Mouse (Mus musculus) heart, postnatal 25 days (tissue): Measurements from ENCODE around the gene Npas3. TPM values are rescaled to one million over a fixed set of nuclear protein-coding genes. Genes with fewer than 3 reads are reported as not detected.

Source experiments
- DNase-seq: peaks from one replicate; pipeline ENCODE4 v3.0.0; 2022; ENCODE audit warnings: low spot score
- intact Hi-C: fragments of 180-260 bp; cut with DNase I; formaldehyde crosslinking; loops from one replicate; pipeline ENCODE4 v1.15.1; 2025
- total RNA-seq, 2 experiments: library from RNA; stranded (reverse); gene quantifications; 2 replicates each; pipeline ENCODE4 v1.2.3; 2021

Npas3 gene
- total RNA-seq, 2 experiments from 2014 or later = 0.18 to 1.5 TPM

- no peak for DNase-seq
- intact Hi-C loops = no loop called here
Measured at GRCm38 (mm10) chr12:53664084-53664483, 415.6 kb downstream of the Npas3 start.

- intact Hi-C loops = no loop called here
- no peak for DNase-seq
Measured at GRCm38 (mm10) chr12:53671846-53672245, 423.4 kb downstream of the Npas3 start.

GRCm38 (mm10) chr12:53677091-53677630 lies 428.7 kb downstream of the Npas3 start:
- intact Hi-C loops = no loop called here
- no peak for DNase-seq

DNA sequence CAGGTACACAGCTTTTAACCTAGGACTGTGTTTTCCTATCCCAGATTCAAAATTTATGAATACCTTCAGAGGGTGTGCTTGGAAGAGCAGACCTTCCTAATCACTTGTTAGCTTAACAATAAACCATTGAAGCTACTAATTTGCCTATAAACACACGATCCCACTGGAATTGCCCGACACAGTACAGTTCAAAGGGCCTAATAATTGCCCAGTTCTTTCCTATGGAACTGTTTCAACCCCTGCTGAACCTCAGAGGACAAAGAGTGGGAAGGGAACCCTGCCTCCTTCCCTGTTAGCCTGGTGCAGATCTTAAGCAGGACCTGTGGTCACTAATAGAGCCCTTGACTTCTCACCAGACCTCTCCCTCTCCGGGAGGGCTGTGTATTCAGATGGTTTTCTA lies 429.7 kb downstream of the Npas3 start:
- no peak for DNase-seq
- intact Hi-C loops = no loop called here

DNA sequence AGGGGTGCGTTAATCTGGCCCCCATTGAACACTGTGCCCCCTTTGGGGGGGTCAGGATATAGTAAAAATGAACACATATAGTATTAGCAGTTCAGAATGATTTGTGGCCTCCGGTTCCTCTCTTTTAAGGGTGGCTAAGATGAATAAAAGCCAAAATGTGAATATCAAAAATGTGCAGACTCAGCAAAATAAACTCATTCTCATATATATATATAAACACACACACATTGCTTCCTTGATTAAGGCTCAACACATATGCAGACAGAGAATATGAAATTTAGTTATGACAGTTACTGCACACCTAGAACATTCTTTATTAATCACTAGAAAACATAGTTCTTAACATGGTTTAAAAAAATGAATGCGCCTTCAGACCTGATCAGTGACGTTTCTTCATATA lies 430.7 kb downstream of the Npas3 start:
- intact Hi-C loops = no loop called here
- DNase-seq = no peak

DNA sequence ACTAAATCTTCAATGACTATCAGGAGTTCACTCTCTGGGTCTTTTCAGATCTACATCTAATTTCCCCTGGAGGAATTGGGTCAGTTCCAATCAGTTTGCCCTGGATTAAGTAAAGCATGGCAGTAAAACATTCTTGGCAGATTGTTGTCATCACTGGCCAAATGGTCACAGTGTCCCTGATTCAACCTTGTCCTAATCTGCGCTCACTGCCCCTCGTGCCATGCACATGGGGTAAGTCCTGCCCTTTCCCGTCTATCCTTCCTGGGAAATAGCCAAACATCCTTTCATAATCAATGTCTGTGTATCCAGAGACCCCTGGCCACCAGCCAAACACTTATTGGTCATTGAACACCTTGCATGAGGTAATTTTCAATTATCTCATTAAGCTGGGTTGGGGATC lies 432.0 kb downstream of the Npas3 start:
- DNase-seq = no peak
- intact Hi-C loops = no loop called here

GRCm38 (mm10) chr12:53682036-53682435 lies 433.6 kb downstream of the Npas3 start:
- intact Hi-C loops = no loop called here

GRCm38 (mm10) chr12:53692471-53692870 lies 444.0 kb downstream of the Npas3 start:
- intact Hi-C loops = no loop called here
- DNase-seq = no peak

More at GRCm38 (mm10) chr12:53682036-53682435, 433.6 kb downstream of the Npas3 start:
- no peak for DNase-seq

- intact Hi-C loops = no loop called here
Measured at GRCm38 (mm10) chr12:53694346-53694745, 445.9 kb downstream of the Npas3 start.

DNA sequence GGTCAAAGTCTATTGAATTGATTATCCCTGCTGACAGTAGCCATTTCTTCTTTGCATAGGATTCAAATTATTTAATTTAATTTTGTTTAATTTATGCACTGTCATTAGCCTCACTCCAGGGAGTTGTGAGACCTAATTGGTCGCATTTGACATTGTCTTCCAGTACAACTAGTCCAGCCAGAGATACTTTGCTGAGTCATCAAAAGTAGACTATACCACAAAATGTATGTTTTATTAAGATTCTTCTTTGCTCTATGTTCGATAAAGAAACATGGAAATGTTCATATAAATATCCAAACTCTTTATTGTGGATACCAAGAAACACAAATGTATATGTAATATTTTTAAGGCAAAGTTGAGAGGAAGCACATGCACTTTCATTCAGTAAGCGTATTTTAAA lies 446.8 kb downstream of the Npas3 start:
- intact Hi-C loops = no loop called here
- no peak for DNase-seq

More at GRCm38 (mm10) chr12:53694346-53694745, 445.9 kb downstream of the Npas3 start:
- DNase-seq = no peak

- DNase-seq = no peak
- intact Hi-C loops = no loop called here
Measured at GRCm38 (mm10) chr12:53697645-53698044, 449.2 kb downstream of the Npas3 start.

GRCm38 (mm10) chr12:53698483-53699227 lies 450.2 kb downstream of the Npas3 start:
- intact Hi-C loops = no loop called here
- no peak for DNase-seq

DNA sequence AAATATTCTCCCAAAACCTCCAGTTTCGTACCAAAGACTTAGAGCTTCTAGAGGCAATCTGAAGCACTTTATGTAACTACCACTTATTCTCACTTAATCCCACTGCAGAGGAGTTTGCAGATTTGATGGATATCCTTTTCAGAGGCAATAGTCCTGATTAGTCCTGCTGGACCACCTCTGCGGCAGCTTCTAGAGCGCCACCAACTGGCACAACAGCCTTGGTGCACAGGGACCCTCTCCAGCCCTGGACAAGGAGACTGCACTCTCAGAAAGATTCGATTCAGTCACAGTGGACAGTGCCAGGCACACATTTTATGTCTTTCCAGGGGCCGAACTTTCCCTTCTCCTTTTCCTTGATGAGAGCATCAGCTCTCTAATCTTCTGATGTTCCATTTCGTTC lies 471.4 kb downstream of the Npas3 start:
- DNase-seq = no peak
- intact Hi-C loops = no loop called here

GRCm38 (mm10) chr12:53722156-53722555 lies 473.7 kb downstream of the Npas3 start:
- no peak for DNase-seq
- intact Hi-C loops = no loop called here

DNA sequence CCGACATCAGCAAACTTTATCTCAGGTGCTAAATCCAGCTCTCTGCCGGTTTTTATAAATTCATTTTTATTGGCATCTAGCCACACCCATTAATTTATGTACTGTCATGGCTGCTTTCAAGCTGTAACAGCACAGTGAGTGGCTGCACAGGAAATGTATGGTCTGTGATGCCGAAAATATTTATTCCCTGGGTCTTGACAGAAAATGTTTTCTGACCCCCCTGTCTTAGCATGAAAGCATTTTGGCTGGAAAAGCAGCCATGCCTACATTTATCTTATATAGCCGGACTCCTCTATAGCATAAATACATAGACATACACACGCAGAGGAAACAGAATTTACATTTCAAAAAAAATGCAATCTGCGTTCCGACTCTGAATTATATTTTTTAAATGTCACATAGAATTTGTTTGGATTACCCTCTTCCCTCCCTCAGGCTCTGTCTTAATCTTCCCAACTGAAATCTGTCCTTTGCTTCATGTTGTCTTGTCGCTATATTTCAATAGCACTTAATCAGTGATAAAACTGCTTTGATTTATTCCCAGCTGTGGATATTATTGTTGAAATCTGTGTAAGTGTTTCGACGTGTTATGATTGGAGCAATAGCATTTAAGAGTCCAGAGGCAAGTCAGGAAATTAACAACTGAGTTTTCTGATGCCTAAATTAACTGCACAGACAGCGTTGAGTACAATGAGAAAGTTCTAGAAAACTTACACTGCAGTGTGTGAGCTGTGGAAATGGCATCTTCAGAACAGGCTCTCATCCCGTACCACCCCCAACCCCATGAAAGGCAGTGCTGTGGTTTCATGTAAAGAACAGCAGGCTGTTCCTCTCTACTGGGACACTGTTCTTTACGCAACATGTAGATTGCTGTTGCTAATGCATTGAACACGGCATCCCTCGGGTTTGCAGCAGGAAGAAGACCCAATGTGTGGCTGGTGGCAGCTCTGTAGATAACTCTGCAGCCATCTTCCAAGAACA lies 474.5 kb downstream of the Npas3 start:
- DNase-seq = no peak
- intact Hi-C loops = no loop called here

DNA sequence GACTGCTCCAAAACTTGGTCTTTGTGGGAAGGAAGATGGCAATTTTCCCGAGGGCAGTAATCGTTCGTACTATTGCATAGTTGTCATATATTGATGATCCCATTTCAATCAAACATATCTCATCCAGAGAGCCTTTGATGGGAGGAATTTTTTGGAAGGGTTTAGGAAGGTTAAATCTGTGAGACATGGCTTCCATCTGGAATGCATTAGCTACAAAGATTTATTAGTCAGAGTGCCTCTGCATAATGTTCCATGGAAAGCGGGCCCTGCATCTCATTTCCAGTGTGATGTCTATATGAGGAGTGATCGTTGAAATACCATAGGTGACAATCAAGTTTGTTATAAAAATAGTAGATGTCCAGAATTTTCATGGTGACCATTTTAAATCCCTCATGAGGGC lies 480.8 kb downstream of the Npas3 start:
- DNase-seq = no peak
- intact Hi-C loops = no loop called here

GRCm38 (mm10) chr12:53738549-53739292 lies 490.2 kb downstream of the Npas3 start:
- intact Hi-C loops = no loop called here

GRCm38 (mm10) chr12:53746653-53747052 lies 498.2 kb downstream of the Npas3 start:
- no peak for DNase-seq
- intact Hi-C loops = no loop called here

More at GRCm38 (mm10) chr12:53738549-53739292, 490.2 kb downstream of the Npas3 start:
- no peak for DNase-seq

- DNase-seq = no peak
- intact Hi-C loops = no loop called here
Measured at GRCm38 (mm10) chr12:53749375-53749774, 500.9 kb downstream of the Npas3 start.
